Mouse (Mus musculus) heart, adult 2 months (tissue): ENCODE results near the gene Rhbg. TPM values are rescaled to one million over a fixed set of nuclear protein-coding genes. Genes with fewer than 3 reads are reported as not detected.
A peak's percentile ranks its signal among the peaks of the same experiment; 100 is the strongest.

Source experiments
- DNase-seq, 2 experiments: peaks; one replicate each; pipeline ENCODE4 v3.0.0; 2021
- H3K27ac ChIP-seq: fragments of 200-600 bp; 2 replicates; pipeline ENCODE4 v1.8.1; 2022
- H3K27me3 ChIP-seq: fragments of 200-500 bp; 2 replicates; pipeline ENCODE4 v1.6.1; 2012; ENCODE audit warnings: mild to moderate bottlenecking, low read length, inconsistent platforms, mixed read lengths; ENCODE audit not compliant: control insufficient read depth, insufficient read depth
- H3K36me3 ChIP-seq: fragments of 200-500 bp; 2 replicates; pipeline ENCODE4 v1.6.1; 2012; ENCODE audit warnings: low read length, inconsistent platforms; ENCODE audit not compliant: control insufficient read depth, insufficient read depth
- H3K4me1 ChIP-seq: fragments of 200-500 bp; 2 replicates; pipeline ENCODE4 v1.6.1; 2011; ENCODE audit warnings: low read length; ENCODE audit not compliant: control insufficient read depth, insufficient read depth
- H3K4me3 ChIP-seq: fragments of 200-600 bp; 2 replicates; pipeline ENCODE4 v1.8.1; 2022
- H3K79me2 ChIP-seq: fragments of 200-500 bp; replicated peaks from 2 replicates; pipeline ENCODE4 v1.6.1; 2012; ENCODE audit warnings: mild to moderate bottlenecking, inconsistent platforms, low read length, moderate library complexity, mixed read lengths; ENCODE audit not compliant: control insufficient read depth, insufficient read depth
- H3K9ac ChIP-seq: fragments of 200-500 bp; 2 replicates; pipeline ENCODE4 v1.6.1; 2012; ENCODE audit warnings: low read depth, mild to moderate bottlenecking, control low read depth, inconsistent platforms, low read length, mixed read lengths
- CTCF ChIP-seq: fragments of 200-600 bp; IDR thresholded peaks from 2 replicates; pipeline ENCODE4 v1.8.1; 2022; ENCODE audit warnings: antibody characterized with exemption, mild to moderate bottlenecking, moderate library complexity
- EP300 ChIP-seq: fragments of 200-500 bp; IDR thresholded peaks from 2 replicates; pipeline ENCODE4 v1.6.1; 2011; ENCODE audit warnings: low read depth, low read length, control low read depth; ENCODE audit not compliant: insufficient read depth
- POLR2A ChIP-seq: fragments of 200-500 bp; IDR thresholded peaks from 2 replicates; pipeline ENCODE4 v1.6.1; 2011; ENCODE audit warnings: mild to moderate bottlenecking, low read depth, low read length, control low read depth; ENCODE audit not compliant: insufficient read depth
- WGBS: fragments of 180-500 bp; shearing (Covaris S2); methylation state at CpG from one replicate; pipeline ENCODE4 v1.1.7; 2018; 5-methylcytosine and 5-hydroxymethylcytosine counted together
- intact Hi-C: fragments of 180-260 bp; cut with DNase I; formaldehyde crosslinking; loops from one replicate; pipeline ENCODE4 v1.15.1; 2025
- polyA plus RNA-seq: library from polyadenylated mRNA; depleted of rRNA; stranded (reverse); fragments of >200 nt; gene quantifications from 2 replicates; pipeline ENCODE4 v1.2.3, GENCODE M21; 2012
- total RNA-seq, 2 experiments: library from RNA; stranded (reverse); gene quantifications; 2 replicates each; pipeline ENCODE4 v1.2.3; 2021

Gene Rhbg
- total and polyA plus RNA-seq, 3 experiments: 0.20 TPM; not detected in 2

GRCm38 (mm10) chr3:88215553-88216004 lies 38.9 kb downstream of the Rhbg start:
- no peaks in the 10 kb centered on the region for H3K36me3 ChIP-seq
- no peaks in the 10 kb centered on the region for H3K79me2 ChIP-seq
- H3K27ac ChIP-seq: no peak overlapping the region
- no peaks in the 10 kb centered on the region; the same call in 1 of the 2 replicates for H3K4me1 ChIP-seq
- under 1% methylated on average over 23 of the region's 23 CpGs for WGBS
- peaks cover 24% of the 10 kb centered on the region for H3K27me3 ChIP-seq
- peak overlapping the region; percentile 18 for H3K4me3 ChIP-seq
- DNase-seq: no peak
- H3K9ac ChIP-seq: no peak overlapping the region
- intact Hi-C loops: no loop called here
- TF ChIP-seq POLR2A (no peak), CTCF (no peak), EP300 (no peak)

- H3K9ac ChIP-seq: no peak overlapping the region
These were observed 39.4 kb downstream of the Rhbg start for GRCm38 (mm10) chr3:88214971-88215552.

GRCm38 (mm10) chr3:88214197-88214938 lies 40.1 kb downstream of the Rhbg start:
- H3K4me1 ChIP-seq: no peaks in the 10 kb centered on the region; the same call in 1 of the 2 replicates
- H3K79me2 ChIP-seq: no peaks in the 10 kb centered on the region
- no peak overlapping the region for H3K9ac ChIP-seq
- peaks cover 27% of the 10 kb centered on the region for H3K27me3 ChIP-seq
- TF ChIP-seq POLR2A: no peak
- TF ChIP-seq CTCF: no peak
- no peak for TF ChIP-seq EP300
- no peak overlapping the region for H3K27ac ChIP-seq
- H3K4me3 ChIP-seq: peak overlapping the region; percentile 18; the same call in 1 of the 2 replicates
- no peaks in the 10 kb centered on the region for H3K36me3 ChIP-seq
- 3% methylated on average over 41 of the region's 42 CpGs for WGBS
- DNase-seq: no peak
- intact Hi-C loops: no loop called here

More at GRCm38 (mm10) chr3:88214971-88215552, 39.4 kb downstream of the Rhbg start:
- H3K4me1 ChIP-seq: no peaks in the 10 kb centered on the region; the same call in 1 of the 2 replicates
- 2% methylated on average over 48 of the region's 48 CpGs for WGBS
- no peaks in the 10 kb centered on the region for H3K79me2 ChIP-seq
- DNase-seq: peak in 1 of 2 experiments; percentile 33
- H3K4me3 ChIP-seq: peak overlapping the region; percentile 18; the same call in 1 of the 2 replicates
- no peaks in the 10 kb centered on the region for H3K36me3 ChIP-seq
- peaks cover 26% of the 10 kb centered on the region for H3K27me3 ChIP-seq
- intact Hi-C loops: no loop called here
- TF ChIP-seq EP300 (no peak), CTCF (no peak), POLR2A (no peak)
- H3K27ac ChIP-seq: no peak overlapping the region

GRCm38 (mm10) chr3:88213019-88213418 lies 41.5 kb downstream of the Rhbg start:
- DNase-seq: no peak
- H3K27me3 ChIP-seq: peaks cover 28% of the 10 kb centered on the region
- 9% methylated on average over 2 of the region's 2 CpGs for WGBS
- intact Hi-C loops: no loop called here
- H3K4me1 ChIP-seq: no peaks in the 10 kb centered on the region; the same call in 1 of the 2 replicates
- H3K27ac ChIP-seq: no peak overlapping the region
- no peaks in the 10 kb centered on the region for H3K36me3 ChIP-seq
- H3K9ac ChIP-seq: no peak overlapping the region
- no peaks in the 10 kb centered on the region for H3K79me2 ChIP-seq
- H3K4me3 ChIP-seq: no peak overlapping the region
- TF ChIP-seq POLR2A: no peak
- no peak for TF ChIP-seq CTCF
- TF ChIP-seq EP300: no peak

GRCm38 (mm10) chr3:88212356-88212755 lies 42.2 kb downstream of the Rhbg start:
- H3K4me1 ChIP-seq: no peaks in the 10 kb centered on the region; the same call in 1 of the 2 replicates
- no peaks in the 10 kb centered on the region for H3K36me3 ChIP-seq
- no peak for DNase-seq
- TF ChIP-seq CTCF (no peak), EP300 (no peak), POLR2A (no peak)
- H3K79me2 ChIP-seq: no peaks in the 10 kb centered on the region
- no peak overlapping the region for H3K4me3 ChIP-seq
- peaks cover 28% of the 10 kb centered on the region for H3K27me3 ChIP-seq
- WGBS: 15% methylated on average over 1 of the region's 1 CpGs
- intact Hi-C loops: no loop called here
- no peak overlapping the region for H3K9ac ChIP-seq
- no peak overlapping the region for H3K27ac ChIP-seq

- TF ChIP-seq POLR2A (no peak), EP300 (no peak)
These were observed 43.6 kb downstream of the Rhbg start for GRCm38 (mm10) chr3:88210918-88211317.

More at GRCm38 (mm10) chr3:88210918-88211317, 43.6 kb downstream of the Rhbg start:
- no peaks in the 10 kb centered on the region; the same call in 1 of the 2 replicates for H3K4me1 ChIP-seq
- no peak overlapping the region for H3K4me3 ChIP-seq
- no peak overlapping the region for H3K9ac ChIP-seq
- H3K27me3 ChIP-seq: peaks cover 35% of the 10 kb centered on the region
- H3K27ac ChIP-seq: no peak overlapping the region
- no peak for DNase-seq
- intact Hi-C loops: no loop called here
- no peaks in the 10 kb centered on the region for H3K36me3 ChIP-seq
- 24% methylated on average over 2 of the region's 2 CpGs for whole genome bisulfite sequencing
- no peaks in the 10 kb centered on the region for H3K79me2 ChIP-seq
